Mouse (Mus musculus): ENCODE data around the gene Alkbh3.
A peak's percentile ranks its signal among the peaks of the same experiment; 100 is the strongest.

The Alkbh3 gene

GRCm38 (mm10) chr2:94010335-94011291 lies at the start of gene Alkbh3:
Gene Alkbh3, minus strand, starts transcription at chr2:94010807.
- peaks cover 11% of the 10 kb centered on the region for H3K9me3 ChIP-seq (ENCODE audit: low read length)
- H3K36me3 ChIP-seq (ENCODE audit: insufficient read depth, low read length): peaks cover 34% of the 10 kb centered on the region
- H3K4me3 ChIP-seq (replicated peaks; ENCODE audit: low read length): peak within 1 kb of the TSS; percentile 97
- TF ChIP-seq POU5F1 (IDR thresholded peaks at IDR 0.05; ENCODE audit: borderline replicate concordance, low read length): no peak
- TF ChIP-seq CTCF (conservative IDR thresholded peaks at IDR 0.05; ENCODE audit: low read length): no peak
- no peak for TF ChIP-seq NANOG (IDR thresholded peaks at IDR 0.05; ENCODE audit: borderline replicate concordance, low read length)
- peaks cover 15% of the 10 kb centered on the region for H3K4me1 ChIP-seq (replicated peaks; ENCODE audit: low read depth, low read length)
- no peaks in the 10 kb centered on the region for H3K27me3 ChIP-seq (ENCODE audit: insufficient read depth, low read length)

GRCm38 (mm10) chr2:94059459-94059858 lies 48.9 kb upstream of the Alkbh3 start:
- Histone ChIP-seq H3K27me3 (ENCODE audit: insufficient read depth, low read length) (no peaks in the 10 kb centered on the region), H3K4me3 (replicated peaks; ENCODE audit: low read length) (no peak overlapping the region), H3K9me3 (ENCODE audit: low read length) (no peaks in the 10 kb centered on the region), H3K4me1 (replicated peaks; ENCODE audit: low read depth, low read length) (peaks cover 3% of the 10 kb centered on the region; the same call in 1 of the 2 replicates), H3K36me3 (ENCODE audit: insufficient read depth, low read length) (peaks cover 13% of the 10 kb centered on the region)
- TF ChIP-seq POU5F1 (IDR thresholded peaks at IDR 0.05; ENCODE audit: borderline replicate concordance, low read length): no peak
- TF ChIP-seq NANOG (IDR thresholded peaks at IDR 0.05; ENCODE audit: borderline replicate concordance, low read length): no peak
- peak; percentile 39 for TF ChIP-seq CTCF (conservative IDR thresholded peaks at IDR 0.05; ENCODE audit: low read length)

- peaks cover 3% of the 10 kb centered on the region; the same call in 1 of the 2 replicates for H3K4me1 ChIP-seq (replicated peaks; ENCODE audit: low read depth, low read length)
- TF ChIP-seq CTCF (conservative IDR thresholded peaks at IDR 0.05; ENCODE audit: low read length): peak; percentile 58
- TF ChIP-seq POU5F1 (IDR thresholded peaks at IDR 0.05; ENCODE audit: borderline replicate concordance, low read length): no peak
- H3K36me3 ChIP-seq (ENCODE audit: insufficient read depth, low read length): peaks cover 34% of the 10 kb centered on the region
These were observed 44.2 kb upstream of the Alkbh3 start for GRCm38 (mm10) chr2:94054813-94055212.

GRCm38 (mm10) chr2:94051952-94052351 lies 41.3 kb upstream of the Alkbh3 start:
- Histone ChIP-seq H3K36me3 (ENCODE audit: insufficient read depth, low read length) (peaks cover 38% of the 10 kb centered on the region), H3K4me1 (replicated peaks; ENCODE audit: low read depth, low read length) (peaks cover 10% of the 10 kb centered on the region; the same call in 1 of the 2 replicates), H3K4me3 (replicated peaks; ENCODE audit: low read length) (no peak overlapping the region), H3K9me3 (ENCODE audit: low read length) (no peaks in the 10 kb centered on the region), H3K27me3 (ENCODE audit: insufficient read depth, low read length) (no peaks in the 10 kb centered on the region)
- TF ChIP-seq CTCF (conservative IDR thresholded peaks at IDR 0.05; ENCODE audit: low read length) (no peak), POU5F1 (IDR thresholded peaks at IDR 0.05; ENCODE audit: borderline replicate concordance, low read length) (no peak), NANOG (IDR thresholded peaks at IDR 0.05; ENCODE audit: borderline replicate concordance, low read length) (no peak)

More at GRCm38 (mm10) chr2:94054813-94055212, 44.2 kb upstream of the Alkbh3 start:
- Histone ChIP-seq H3K27me3 (ENCODE audit: insufficient read depth, low read length) (no peaks in the 10 kb centered on the region), H3K9me3 (ENCODE audit: low read length) (no peaks in the 10 kb centered on the region), H3K4me3 (replicated peaks; ENCODE audit: low read length) (no peak overlapping the region)

GRCm38 (mm10) chr2:94050901-94051300 lies 40.3 kb upstream of the Alkbh3 start:
- TF ChIP-seq NANOG (IDR thresholded peaks at IDR 0.05; ENCODE audit: borderline replicate concordance, low read length): no peak
- Histone ChIP-seq H3K4me3 (replicated peaks; ENCODE audit: low read length) (no peak overlapping the region), H3K4me1 (replicated peaks; ENCODE audit: low read depth, low read length) (peaks cover 8% of the 10 kb centered on the region; the same call in 1 of the 2 replicates), H3K9me3 (ENCODE audit: low read length) (no peaks in the 10 kb centered on the region), H3K27me3 (ENCODE audit: insufficient read depth, low read length) (no peaks in the 10 kb centered on the region), H3K36me3 (ENCODE audit: insufficient read depth, low read length) (peaks cover 43% of the 10 kb centered on the region)

- Histone ChIP-seq H3K36me3 (ENCODE audit: insufficient read depth, low read length) (peaks cover 56% of the 10 kb centered on the region), H3K4me1 (replicated peaks; ENCODE audit: low read depth, low read length) (peaks cover 8% of the 10 kb centered on the region; the same call in 1 of the 2 replicates), H3K27me3 (ENCODE audit: insufficient read depth, low read length) (no peaks in the 10 kb centered on the region), H3K4me3 (replicated peaks; ENCODE audit: low read length) (no peak overlapping the region), H3K9me3 (ENCODE audit: low read length) (no peaks in the 10 kb centered on the region)
- no peak for TF ChIP-seq CTCF (conservative IDR thresholded peaks at IDR 0.05; ENCODE audit: low read length)
These were observed 39.0 kb upstream of the Alkbh3 start for GRCm38 (mm10) chr2:94049471-94050176.

GRCm38 (mm10) chr2:94048733-94049470 lies 38.3 kb upstream of the Alkbh3 start:
- TF ChIP-seq CTCF (conservative IDR thresholded peaks at IDR 0.05; ENCODE audit: low read length) (no peak), NANOG (IDR thresholded peaks at IDR 0.05; ENCODE audit: borderline replicate concordance, low read length) (no peak), POU5F1 (IDR thresholded peaks at IDR 0.05; ENCODE audit: borderline replicate concordance, low read length) (no peak)
- Histone ChIP-seq H3K4me1 (replicated peaks; ENCODE audit: low read depth, low read length) (peaks cover 8% of the 10 kb centered on the region; the same call in 1 of the 2 replicates), H3K36me3 (ENCODE audit: insufficient read depth, low read length) (peaks cover 61% of the 10 kb centered on the region), H3K9me3 (ENCODE audit: low read length) (no peaks in the 10 kb centered on the region), H3K4me3 (replicated peaks; ENCODE audit: low read length) (no peak overlapping the region), H3K27me3 (ENCODE audit: insufficient read depth, low read length) (no peaks in the 10 kb centered on the region)

GRCm38 (mm10) chr2:94048271-94048670 lies 37.7 kb upstream of the Alkbh3 start:
- H3K4me3 ChIP-seq (replicated peaks; ENCODE audit: low read length): no peak overlapping the region
- TF ChIP-seq NANOG (IDR thresholded peaks at IDR 0.05; ENCODE audit: borderline replicate concordance, low read length) (no peak), CTCF (conservative IDR thresholded peaks at IDR 0.05; ENCODE audit: low read length) (no peak), POU5F1 (IDR thresholded peaks at IDR 0.05; ENCODE audit: borderline replicate concordance, low read length) (no peak)
- no peaks in the 10 kb centered on the region for H3K9me3 ChIP-seq (ENCODE audit: low read length)

More at GRCm38 (mm10) chr2:94048271-94048670, 37.7 kb upstream of the Alkbh3 start:
- H3K4me1 ChIP-seq (replicated peaks; ENCODE audit: low read depth, low read length): peaks cover 8% of the 10 kb centered on the region; the same call in 1 of the 2 replicates
- no peaks in the 10 kb centered on the region for H3K27me3 ChIP-seq (ENCODE audit: insufficient read depth, low read length)
- H3K36me3 ChIP-seq (ENCODE audit: insufficient read depth, low read length): peaks cover 61% of the 10 kb centered on the region

Measured in E14TG2a.4 (cell line).